Mouse (Mus musculus) kidney, adult 2 months (tissue): Measurements from ENCODE around the gene Cdadc1.

ENCODE experiments used
- CTCF ChIP-seq: fragments of 200-500 bp; conservative IDR thresholded peaks from 2 replicates; pipeline ENCODE4 v1.5.1; 2011; ENCODE audit warnings: low read depth, mild to moderate bottlenecking, control low read depth, low read length, moderate library complexity, mixed read lengths; ENCODE audit not compliant: insufficient read depth, insufficient read length
- POLR2A ChIP-seq: fragments of 200-500 bp; IDR thresholded peaks from one replicate; pipeline ENCODE4 v1.6.1; 2011; ENCODE audit warnings: low read depth, low read length, control low read depth

DNA sequence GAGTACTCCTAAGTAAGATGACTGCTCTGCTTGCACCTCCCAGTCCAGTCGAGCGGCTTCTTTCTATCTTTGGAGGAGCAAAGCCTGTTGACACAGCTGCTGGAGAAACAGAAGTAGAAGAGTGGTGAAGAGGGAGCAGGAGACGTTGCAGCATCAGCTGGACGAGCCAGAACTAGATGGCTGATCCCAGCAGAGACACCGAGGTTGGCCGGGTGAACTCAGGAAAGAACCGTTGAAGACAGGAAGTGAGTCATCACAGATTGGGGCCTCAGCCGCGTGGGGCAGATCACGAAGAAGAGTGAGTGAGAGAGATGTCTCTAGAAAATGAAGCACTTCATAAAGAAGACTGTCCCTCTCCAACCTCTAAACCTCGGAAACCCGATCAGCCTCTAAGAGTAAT is 45.8 kb upstream of the Cdadc1 start:
- TF ChIP-seq POLR2A (no peak), CTCF (no peak)
